Comparison of ENCODE assay signal across 12 mouse cellular contexts in the genomic region with DNA sequence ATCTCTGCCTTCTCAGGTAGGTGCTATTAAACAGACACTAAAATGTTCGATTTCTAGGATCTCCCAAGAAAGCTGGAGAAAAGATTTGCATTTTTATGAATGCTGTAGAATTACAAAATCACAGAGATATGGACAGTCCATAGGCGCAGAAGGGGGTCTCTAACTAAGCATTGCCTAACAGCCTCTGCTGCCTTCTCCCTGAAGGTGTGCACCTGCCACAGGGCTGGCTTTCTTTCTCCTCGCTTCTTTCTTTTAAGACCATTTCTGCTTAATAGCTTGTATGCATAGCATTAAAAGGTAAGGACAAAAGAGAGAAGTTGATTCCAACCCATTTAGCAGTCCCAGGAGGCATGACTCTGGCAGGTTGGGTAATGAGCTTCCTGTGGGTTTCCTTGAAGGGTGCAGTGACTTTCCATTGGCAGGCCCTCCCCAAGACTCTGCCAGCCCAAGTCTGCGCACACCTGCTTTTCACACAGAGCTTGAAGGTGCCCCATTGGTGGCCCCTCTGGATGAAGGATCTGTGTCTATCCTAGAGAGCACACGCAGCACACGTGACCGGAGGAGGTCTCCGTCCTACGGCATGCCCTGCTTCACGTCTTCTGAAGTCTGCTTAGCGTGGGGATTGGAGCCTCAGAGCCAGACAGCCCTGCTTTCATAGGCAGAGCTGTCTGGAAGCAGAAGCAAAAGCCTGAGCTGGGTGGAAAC.
DNase-seq lines count a peak whose midpoint lies in the region; ATAC-seq lines count a peak whose summit lies in the region.
"Had no signal": no experiment of that assay in that cellular context is flagged by ENCODE, and none has a peak within 500 bp of the region (broad histone marks: within the 10 kb centered on the region; RNA-seq: fewer than 3 reads in every experiment).

No protein-coding gene starts in this region.

- no peak overlapping the region for H3K4me2 ChIP-seq in forebrain, embryonic 13.5 days
- H3K4me2 ChIP-seq in forebrain, embryonic 11.5 days (ENCODE audit: low read depth, low read length, severe bottlenecking) = no peak overlapping the region
- H3K4me2 ChIP-seq: stomach, embryonic 15.5 days had no signal

- no peaks in the 10 kb centered on the region for H3K27me3 ChIP-seq in forebrain, embryonic 13.5 days
- no peaks in the 10 kb centered on the region for H3K27me3 ChIP-seq in forebrain, embryonic 11.5 days (ENCODE audit: control insufficient read depth, insufficient read depth, low read length)
- H3K27me3 ChIP-seq: stomach, embryonic 15.5 days had no signal

- H3K9ac ChIP-seq in forebrain, embryonic 13.5 days = 0 out of 2 replicates have a peak overlapping the region, but pooled peaks have one; percentile 22
- H3K9ac ChIP-seq in forebrain, embryonic 11.5 days (ENCODE audit: low read length) = no peak overlapping the region
- H3K9ac ChIP-seq: stomach, embryonic 15.5 days had no signal

- H3K9me3 ChIP-seq in forebrain, embryonic 13.5 days (replicated peaks) = no peaks in the 10 kb centered on the region
- H3K9me3 ChIP-seq in forebrain, embryonic 11.5 days (ENCODE audit: control insufficient read depth, low read length) = no peaks in the 10 kb centered on the region
- H3K9me3 ChIP-seq: stomach, embryonic 15.5 days had no signal

- H3K27ac ChIP-seq in forebrain, embryonic 13.5 days = peak overlapping the region; percentile 48
- no peak overlapping the region for H3K27ac ChIP-seq in forebrain, embryonic 11.5 days (ENCODE audit: low read depth, low read length)
- H3K27ac ChIP-seq: stomach, embryonic 15.5 days had no signal

- ATAC-seq in forebrain, embryonic 13.5 days = peak; percentile 30; the same call in 1 of the 2 replicates
- no peak for ATAC-seq in forebrain, embryonic 11.5 days (replicated peaks; ENCODE audit: low FRiP score)
- peak; percentile 85 for ATAC-seq in megakaryocyte progenitor cell, adult 5-6 weeks (replicated peaks; ENCODE audit: poor library complexity)

- 77% methylated on average over 11 of the region's 11 CpGs for WGBS in forebrain, embryonic 13.5 days
- WGBS in forebrain, embryonic 11.5 days = 88% methylated on average over 11 of the region's 11 CpGs

- no peak overlapping the region for H3K4me3 ChIP-seq in forebrain, embryonic 13.5 days
- H3K4me3 ChIP-seq in forebrain, embryonic 11.5 days (ENCODE audit: low read depth, low read length) = no peak overlapping the region
- H3K4me3 ChIP-seq: stomach, embryonic 15.5 days had no signal

- DNase-seq in forebrain, embryonic 11.5 days (ENCODE audit: low spot score) = no peak
- DNase-seq in spleen, postnatal 36 days (ENCODE audit: low spot score in 2 of 2) = peak; percentile 20 to 30
- DNase-seq in spleen, adult 18-20 months = no peak
- peak; percentile 55 for DNase-seq in thymus, postnatal 4 days
- no peak for DNase-seq in heart, adult 9 months (ENCODE audit: low spot score in 2 of 2)
- DNase-seq in urinary bladder, postnatal 25 days (ENCODE audit: low spot score) = no peak
- DNase-seq: gastrocnemius, postnatal 14 days; kidney, adult 11 months; lung, postnatal 10 days had no signal

- no peaks in the 10 kb centered on the region for H3K36me3 ChIP-seq in forebrain, embryonic 13.5 days (ENCODE audit: poor library complexity, severe bottlenecking)
- H3K36me3 ChIP-seq in forebrain, embryonic 11.5 days (ENCODE audit: control insufficient read depth, insufficient read depth, low read length) = no peaks in the 10 kb centered on the region
- H3K36me3 ChIP-seq: stomach, embryonic 15.5 days had no signal

- H3K4me1 ChIP-seq in forebrain, embryonic 13.5 days = peaks cover 26% of the 10 kb centered on the region
- H3K4me1 ChIP-seq in forebrain, embryonic 11.5 days (replicated peaks; ENCODE audit: control insufficient read depth, insufficient read depth, low read length) = no peaks in the 10 kb centered on the region

Comparison
In these comparisons a context has a peak if more than half of its experiments do, and no peak if none do; other contexts are left out.
1. DNase-seq: peak in spleen, postnatal 36 days (2 of 2) and thymus, postnatal 4 days (single experiment); none in forebrain, embryonic 11.5 days (single experiment), spleen, adult 18-20 months (0 of 2), heart, adult 9 months (0 of 2) and urinary bladder, postnatal 25 days (single experiment).